Mouse (Mus musculus) heart, postnatal 0 days (tissue): ENCODE results near the gene Npas1. TPM values are rescaled to one million over a fixed set of nuclear protein-coding genes. Genes with fewer than 3 reads are reported as not detected.

ENCODE experiments used
- ATAC-seq: fragments of 200-750 bp; cut with Nextera tagmentation; 2 replicates; pipeline ENCODE4 v1.8.0; 2017; ENCODE audit warnings: low read depth, moderate number of reproducible peaks, moderate library complexity; ENCODE audit not compliant: insufficient read depth
- DNase-seq: peaks from one replicate; pipeline ENCODE4 v3.0.0-alpha.2; 2016; ENCODE audit warnings: low spot score
- H3K27ac ChIP-seq: fragments of 300-500 bp; sonication (generic); 2 replicates; pipeline ENCODE4 v1.5.1; 2014; ENCODE audit warnings: low read depth, mild to moderate bottlenecking
- H3K27me3 ChIP-seq: fragments of 300-500 bp; sonication (generic); 2 replicates; pipeline ENCODE4 v1.6.1; 2014; ENCODE audit warnings: low read length, mixed read lengths; ENCODE audit not compliant: control insufficient read depth, insufficient read depth
- H3K36me3 ChIP-seq: fragments of 300-500 bp; sonication (generic); replicated peaks from 2 replicates; pipeline ENCODE4 v1.6.1; 2014; ENCODE audit warnings: low read length, mixed read lengths; ENCODE audit not compliant: control insufficient read depth, insufficient read depth
- H3K4me1 ChIP-seq: fragments of 300-500 bp; sonication (generic); 2 replicates; pipeline ENCODE4 v1.6.1; 2014; ENCODE audit warnings: antibody characterized with exemption; ENCODE audit not compliant: control insufficient read depth, insufficient read depth
- H3K4me2 ChIP-seq: fragments of 300-500 bp; sonication (generic); 2 replicates; pipeline ENCODE4 v1.6.1; 2014; ENCODE audit warnings: low read depth, mild to moderate bottlenecking, low read length, moderate library complexity
- H3K4me3 ChIP-seq: fragments of 300-500 bp; sonication (generic); 2 replicates; pipeline ENCODE4 v1.5.1; 2014; ENCODE audit warnings: low read depth, low read length
- H3K9ac ChIP-seq: fragments of 300-500 bp; sonication (generic); replicated peaks from 2 replicates; pipeline ENCODE4 v1.6.1; 2014; ENCODE audit warnings: low read depth, low read length, mixed read lengths
- H3K9me3 ChIP-seq: fragments of 300-500 bp; sonication (generic); replicated peaks from 2 replicates; pipeline ENCODE4 v1.6.1; 2016; ENCODE audit warnings: low read length; ENCODE audit not compliant: control insufficient read depth
- CTCF ChIP-seq: IDR thresholded peaks from 2 replicates; pipeline ENCODE4 v1.5.1; 2016; ENCODE audit warnings: antibody characterized with exemption, control low read depth, low read depth
- EP300 ChIP-seq: IDR thresholded peaks from 2 replicates; pipeline ENCODE4 v1.6.1; 2016; ENCODE audit warnings: antibody characterized with exemption, low read depth
- WGBS: fragments of 180-500 bp; shearing (Covaris S2); extraction: QIAGEN DNeasy Blood & Tissue Kit; methylation state at CpG from one replicate; pipeline ENCODE4 v1.1.7; 2014; 5-methylcytosine and 5-hydroxymethylcytosine counted together
- polyA plus RNA-seq: library from polyadenylated mRNA; unstranded; fragments of >200 nt; fragmentation: Nextera tagmentation; extraction: Ambion mirVana; gene quantifications from 2 replicates; pipeline ENCODE4 v1.2.1, GENCODE M21; 2015
- total RNA-seq: library from RNA; depleted of rRNA; stranded (reverse); fragments of >200 nt; gene quantifications from 2 replicates; pipeline ENCODE4 v1.2.3, GENCODE M21; 2014; ENCODE audit warnings: low replicate concordance

The Npas1 gene
- total and polyA plus RNA-seq, 2 experiments from 2014 or later = 0.18 TPM; not detected in 1

DNA sequence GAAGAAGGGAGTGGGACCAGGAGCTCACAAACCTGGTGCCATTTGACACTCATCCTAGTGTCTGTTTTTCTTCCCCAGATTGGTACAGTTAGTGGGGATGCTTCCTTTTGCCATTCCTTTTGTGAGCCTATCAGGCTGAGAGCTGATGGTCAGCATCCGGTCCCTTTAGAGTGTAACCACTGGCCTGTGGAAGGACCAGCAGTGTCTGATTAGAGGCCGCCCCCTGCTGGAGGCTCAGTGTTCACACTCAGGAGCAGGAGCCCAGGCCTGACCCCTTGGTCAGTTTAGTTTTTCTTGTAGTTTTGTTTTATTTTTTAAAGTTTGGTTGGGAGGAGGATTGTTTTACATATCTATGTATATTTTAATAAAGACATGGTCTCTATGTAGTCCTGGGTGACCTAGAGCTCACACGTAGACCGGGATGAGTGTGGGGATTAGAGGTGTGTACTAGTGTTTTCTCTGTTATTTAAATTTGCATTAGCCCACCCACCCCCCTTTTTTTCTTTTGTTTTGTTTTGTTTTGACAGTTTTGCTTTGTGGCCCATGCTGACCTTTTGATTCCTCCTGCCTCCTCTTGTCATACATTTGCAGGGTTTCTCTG, 51.3 kb downstream of the Npas1 start:
- H3K4me2 ChIP-seq = no peak overlapping the region
- H3K4me1 ChIP-seq = no peaks in the 10 kb centered on the region
- H3K9ac ChIP-seq = no peak overlapping the region
- WGBS = 56% methylated on average over 4 of the region's 4 CpGs
- TF ChIP-seq CTCF = peak; percentile 85
- TF ChIP-seq EP300 = no peak
- H3K9me3 ChIP-seq = no peaks in the 10 kb centered on the region
- peak; percentile 67 for DNase-seq
- no peak overlapping the region for H3K4me3 ChIP-seq
- no peaks in the 10 kb centered on the region for H3K27me3 ChIP-seq
- ATAC-seq = peak; percentile 90
- H3K36me3 ChIP-seq = peaks cover 98% of the 10 kb centered on the region
- H3K27ac ChIP-seq = no peak overlapping the region

DNA sequence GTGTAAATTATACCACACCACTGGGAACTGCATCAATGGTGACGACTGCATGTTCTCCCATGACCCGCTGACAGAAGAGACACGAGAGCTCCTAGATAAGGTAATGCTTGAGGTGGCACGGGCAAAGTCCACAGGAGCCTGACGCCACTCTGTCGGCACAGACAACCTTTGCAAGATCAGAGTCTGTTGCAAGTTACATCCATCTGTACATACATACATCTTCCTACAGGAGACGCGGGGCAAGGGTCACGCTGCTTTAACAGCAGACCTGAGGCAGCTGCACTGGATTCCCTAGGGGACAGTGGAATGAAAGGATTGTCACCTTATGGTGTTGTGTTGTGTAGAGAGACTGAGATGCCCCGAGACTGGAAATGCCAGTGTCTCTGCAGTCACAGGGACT, 51.8 kb downstream of the Npas1 start:
- Histone ChIP-seq H3K36me3 (peaks cover 98% of the 10 kb centered on the region), H3K4me2 (no peak overlapping the region), H3K9me3 (no peaks in the 10 kb centered on the region), H3K27me3 (no peaks in the 10 kb centered on the region), H3K4me3 (no peak overlapping the region), H3K9ac (no peak overlapping the region), H3K4me1 (no peaks in the 10 kb centered on the region), H3K27ac (no peak overlapping the region)
- TF ChIP-seq CTCF (no peak), EP300 (no peak)
- DNase-seq (no peak), ATAC-seq (no peak)
- WGBS = 74% methylated on average over 10 of the region's 10 CpGs

DNA sequence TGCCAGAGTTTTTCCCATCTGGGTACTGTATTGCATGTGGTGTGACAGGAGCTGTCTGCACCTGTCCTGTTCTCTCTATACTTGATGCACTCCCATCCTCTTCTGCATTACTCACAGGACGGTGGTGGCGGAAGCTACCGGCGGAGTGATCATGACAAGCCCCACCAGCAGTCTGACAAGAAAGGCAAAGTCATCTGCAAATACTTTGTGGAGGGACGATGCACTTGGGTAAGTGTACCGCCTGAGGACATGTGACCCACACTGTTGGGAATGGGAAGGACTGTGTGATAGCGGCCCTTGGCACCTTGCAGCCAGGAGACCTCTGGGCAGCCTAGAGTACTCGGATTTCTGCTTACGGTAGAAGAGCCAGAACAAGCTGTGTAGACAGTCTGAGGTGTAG, 53.8 kb downstream of the Npas1 start:
- no peak overlapping the region for H3K9ac ChIP-seq
- H3K27ac ChIP-seq = no peak overlapping the region
- no peaks in the 10 kb centered on the region for H3K9me3 ChIP-seq
- no peak overlapping the region for H3K4me2 ChIP-seq
- ATAC-seq = 0 out of 2 replicates have a peak, but pooled peaks have one; percentile 8
- H3K36me3 ChIP-seq = peaks cover 98% of the 10 kb centered on the region
- TF ChIP-seq CTCF (no peak), EP300 (no peak)
- no peaks in the 10 kb centered on the region for H3K4me1 ChIP-seq
- H3K4me3 ChIP-seq = no peak overlapping the region
- H3K27me3 ChIP-seq = no peaks in the 10 kb centered on the region
- WGBS = 65% methylated on average over 9 of the region's 9 CpGs
- DNase-seq = no peak

DNA sequence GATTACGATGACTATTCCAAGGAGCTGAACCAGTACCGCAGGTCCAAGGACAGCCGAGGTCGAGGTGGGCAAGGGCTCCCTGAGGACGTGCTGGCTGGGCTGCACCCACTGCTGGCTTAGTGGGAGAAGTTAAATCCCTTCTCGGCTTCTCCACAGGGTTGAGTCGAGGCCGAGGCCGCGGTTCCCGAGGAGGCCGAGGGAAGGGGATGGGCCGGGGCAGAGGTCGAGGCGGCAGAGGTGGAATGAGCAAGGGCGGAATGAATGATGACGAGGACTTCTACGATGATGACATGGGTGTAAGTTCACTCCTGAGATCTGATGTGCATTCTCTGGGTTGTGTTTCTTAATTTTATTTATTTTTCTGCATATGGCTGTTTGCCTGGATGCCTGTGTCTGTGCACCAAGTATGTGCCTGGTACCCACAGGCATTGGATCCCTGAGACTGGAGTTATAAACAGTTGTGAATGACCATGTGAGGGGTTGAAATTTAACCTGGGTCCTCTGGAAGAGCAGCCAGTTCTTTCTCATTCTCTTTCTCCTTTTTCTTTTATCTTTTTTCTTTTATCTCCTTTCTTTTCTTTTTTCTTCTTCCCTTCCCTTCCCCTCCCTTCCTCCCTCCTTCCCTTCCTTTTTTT, 55.2 kb downstream of the Npas1 start:
- peaks cover 86% of the 10 kb centered on the region for H3K36me3 ChIP-seq
- H3K9me3 ChIP-seq = no peaks in the 10 kb centered on the region
- H3K27ac ChIP-seq = no peak overlapping the region
- H3K4me1 ChIP-seq = peaks cover 6% of the 10 kb centered on the region
- no peak for ATAC-seq
- H3K4me3 ChIP-seq = no peak overlapping the region
- TF ChIP-seq CTCF (no peak), EP300 (no peak)
- no peak overlapping the region for H3K9ac ChIP-seq
- H3K27me3 ChIP-seq = no peaks in the 10 kb centered on the region
- WGBS = 87% methylated on average over 18 of the region's 18 CpGs
- no peak overlapping the region for H3K4me2 ChIP-seq
- no peak for DNase-seq

DNA sequence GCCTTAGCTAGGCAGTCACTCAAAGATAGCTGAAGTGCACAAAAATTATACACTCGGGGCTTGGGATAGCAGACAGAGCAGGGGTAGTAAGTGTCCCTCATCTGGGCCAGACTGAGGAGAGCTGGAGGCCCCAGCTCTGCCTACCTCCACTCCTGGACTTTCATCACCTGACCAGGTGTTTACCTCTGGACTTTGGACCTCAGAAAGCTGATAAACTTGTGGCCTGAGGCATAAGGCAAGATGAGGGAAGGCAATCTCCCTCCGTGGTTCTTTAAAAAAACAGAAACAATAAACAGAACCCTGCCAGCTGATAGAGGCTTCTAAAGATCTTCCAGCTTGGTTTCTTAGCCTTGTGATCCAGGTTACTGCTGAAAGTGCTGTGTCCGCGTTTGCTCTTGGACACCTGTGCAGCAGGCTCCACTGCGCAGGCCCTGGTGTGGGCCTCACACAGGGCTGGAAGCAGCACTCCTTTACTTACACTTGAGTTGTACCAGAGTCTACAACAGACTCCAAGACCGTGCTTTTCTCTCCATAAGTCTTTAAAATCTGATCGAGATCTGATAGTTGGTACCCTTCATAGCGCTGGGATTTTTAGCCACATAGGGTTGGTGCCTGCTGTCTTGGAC, 56.9 kb downstream of the Npas1 start:
- H3K27ac ChIP-seq = no peak overlapping the region
- no peak overlapping the region for H3K4me3 ChIP-seq
- WGBS = 91% methylated on average over 8 of the region's 8 CpGs
- TF ChIP-seq EP300 (no peak), CTCF (no peak)
- H3K27me3 ChIP-seq = no peaks in the 10 kb centered on the region
- no peak overlapping the region for H3K4me2 ChIP-seq
- no peak overlapping the region for H3K9ac ChIP-seq
- no peaks in the 10 kb centered on the region for H3K9me3 ChIP-seq
- peaks cover 15% of the 10 kb centered on the region for H3K4me1 ChIP-seq
- peaks cover 68% of the 10 kb centered on the region for H3K36me3 ChIP-seq
- ATAC-seq = no peak
- no peak for DNase-seq
